Mouse (Mus musculus) lung, embryonic 15.5 days (tissue): ENCODE data around the gene Pald1. TPM values are rescaled to one million over a fixed set of nuclear protein-coding genes. Genes with fewer than 3 reads are reported as not detected.

Experiments used
- ATAC-seq: fragments of 200-750 bp; cut with Nextera tagmentation; 2 replicates; pipeline ENCODE4 v1.8.0; 2017; ENCODE audit warnings: moderate number of reproducible peaks, borderline replicate concordance; ENCODE audit not compliant: low FRiP score, low TSS enrichment; ENCODE audit errors: extremely low read depth
- H3K27ac ChIP-seq: fragments of 300-500 bp; sonication (generic); 2 replicates; pipeline ENCODE4 v1.5.1; 2015; ENCODE audit warnings: moderate library complexity, mild to moderate bottlenecking, inconsistent platforms
- H3K27me3 ChIP-seq: fragments of 300-500 bp; sonication (generic); 2 replicates; pipeline ENCODE4 v1.6.1; 2015; ENCODE audit warnings: inconsistent platforms
- H3K36me3 ChIP-seq: fragments of 300-500 bp; sonication (generic); 2 replicates; pipeline ENCODE4 v1.6.1; 2015; ENCODE audit warnings: inconsistent platforms
- H3K4me1 ChIP-seq: fragments of 300-500 bp; sonication (generic); 2 replicates; pipeline ENCODE4 v1.6.1; 2015; ENCODE audit warnings: inconsistent platforms
- H3K4me2 ChIP-seq: fragments of 300-500 bp; sonication (generic); 2 replicates; pipeline ENCODE4 v1.6.1; 2015; ENCODE audit warnings: inconsistent platforms, mild to moderate bottlenecking, moderate library complexity
- H3K4me3 ChIP-seq: fragments of 300-500 bp; sonication (generic); 2 replicates; pipeline ENCODE4 v1.5.1; 2015; ENCODE audit warnings: mild to moderate bottlenecking, inconsistent platforms
- H3K9ac ChIP-seq: fragments of 300-500 bp; sonication (generic); 2 replicates; pipeline ENCODE4 v1.6.1; 2015; ENCODE audit warnings: inconsistent platforms
- H3K9me3 ChIP-seq: fragments of 300-500 bp; sonication (generic); 2 replicates; pipeline ENCODE4 v1.6.1; 2016; ENCODE audit warnings: inconsistent platforms
- WGBS: fragments of 180-500 bp; shearing (Covaris S2); methylation state at CpG from one replicate; pipeline ENCODE4 v1.1.7; 2015; 5-methylcytosine and 5-hydroxymethylcytosine counted together
- polyA plus RNA-seq: library from polyadenylated mRNA; unstranded; fragments of >200 nt; fragmentation: Nextera tagmentation; extraction: Ambion mirVana; gene quantifications from 2 replicates; pipeline ENCODE4 v1.2.1, GENCODE M21; 2015

Pald1 gene
- polyA plus RNA-seq, 1 experiment from 2014 or later: 48.1 TPM

GRCm38 (mm10) chr10:61400407-61400806 lies 17.1 kb upstream of the Pald1 start:
- Histone ChIP-seq H3K9me3 (no peaks in the 10 kb centered on the region), H3K27me3 (no peaks in the 10 kb centered on the region), H3K36me3 (no peaks in the 10 kb centered on the region), H3K27ac (no peak overlapping the region), H3K9ac (no peak overlapping the region), H3K4me2 (no peak overlapping the region), H3K4me1 (peaks cover 8% of the 10 kb centered on the region), H3K4me3 (no peak overlapping the region)
- WGBS: 89% methylated on average over 5 of the region's 5 CpGs
- ATAC-seq: no peak

- no peak overlapping the region for H3K4me2 ChIP-seq
- peaks cover 14% of the 10 kb centered on the region for H3K4me1 ChIP-seq
- H3K4me3 ChIP-seq: no peak overlapping the region
- 23% methylated on average over 13 of the region's 13 CpGs for WGBS
- peak; percentile 74 for ATAC-seq
- no peak overlapping the region for H3K27ac ChIP-seq
- H3K9me3 ChIP-seq: no peaks in the 10 kb centered on the region
- H3K27me3 ChIP-seq: no peaks in the 10 kb centered on the region
- H3K36me3 ChIP-seq: no peaks in the 10 kb centered on the region
- H3K9ac ChIP-seq: no peak overlapping the region
These were observed 15.9 kb upstream of the Pald1 start for GRCm38 (mm10) chr10:61399156-61399734.

GRCm38 (mm10) chr10:61398125-61398524 lies 14.8 kb upstream of the Pald1 start:
- Histone ChIP-seq H3K27me3 (no peaks in the 10 kb centered on the region), H3K36me3 (no peaks in the 10 kb centered on the region), H3K9ac (no peak overlapping the region), H3K27ac (0 out of 2 replicates have a peak overlapping the region, but pooled peaks have one; percentile 2), H3K4me1 (peaks cover 20% of the 10 kb centered on the region), H3K4me3 (no peak overlapping the region), H3K9me3 (no peaks in the 10 kb centered on the region), H3K4me2 (no peak overlapping the region)
- WGBS: 40% methylated on average over 3 of the region's 3 CpGs
- no peak for ATAC-seq

GRCm38 (mm10) chr10:61394476-61395136 lies 11.3 kb upstream of the Pald1 start:
- WGBS: 20% methylated on average over 9 of the region's 9 CpGs
- Histone ChIP-seq H3K9me3 (no peaks in the 10 kb centered on the region), H3K36me3 (no peaks in the 10 kb centered on the region), H3K27me3 (no peaks in the 10 kb centered on the region), H3K9ac (no peak overlapping the region), H3K27ac (peak overlapping the region; percentile 68), H3K4me3 (no peak overlapping the region), H3K4me2 (peak overlapping the region; percentile 33), H3K4me1 (peaks cover 36% of the 10 kb centered on the region)
- ATAC-seq: peak; percentile 32; the same call in 1 of the 2 replicates

- no peak overlapping the region for H3K4me3 ChIP-seq
- H3K4me1 ChIP-seq: peaks cover 36% of the 10 kb centered on the region
- no peaks in the 10 kb centered on the region for H3K27me3 ChIP-seq
- ATAC-seq: no peak
- no peak overlapping the region for H3K4me2 ChIP-seq
- 19% methylated on average over 4 of the region's 4 CpGs for WGBS
- no peaks in the 10 kb centered on the region for H3K9me3 ChIP-seq
- no peak overlapping the region for H3K9ac ChIP-seq
- no peaks in the 10 kb centered on the region for H3K36me3 ChIP-seq
- peak overlapping the region; percentile 50; the same call in 1 of the 2 replicates for H3K27ac ChIP-seq
These were observed 9.3 kb upstream of the Pald1 start for GRCm38 (mm10) chr10:61392584-61392983.

GRCm38 (mm10) chr10:61390148-61390547 lies 6.8 kb upstream of the Pald1 start:
- Histone ChIP-seq H3K4me3 (no peak overlapping the region), H3K27me3 (no peaks in the 10 kb centered on the region), H3K27ac (peak overlapping the region; percentile 57; the same call in 1 of the 2 replicates), H3K9me3 (no peaks in the 10 kb centered on the region), H3K4me2 (no peak overlapping the region), H3K4me1 (peaks cover 54% of the 10 kb centered on the region), H3K9ac (no peak overlapping the region), H3K36me3 (no peaks in the 10 kb centered on the region)
- WGBS: 31% methylated on average over 2 of the region's 2 CpGs
- no peak for ATAC-seq

- Histone ChIP-seq H3K27ac (no peak overlapping the region), H3K9ac (no peak overlapping the region), H3K4me3 (no peak overlapping the region), H3K27me3 (no peaks in the 10 kb centered on the region), H3K4me1 (peaks cover 56% of the 10 kb centered on the region), H3K9me3 (no peaks in the 10 kb centered on the region), H3K36me3 (no peaks in the 10 kb centered on the region), H3K4me2 (no peak overlapping the region)
- 82% methylated on average over 5 of the region's 5 CpGs for WGBS
- no peak for ATAC-seq
These were observed 5.7 kb upstream of the Pald1 start for GRCm38 (mm10) chr10:61389020-61389419.

GRCm38 (mm10) chr10:61386284-61386683 lies 3.0 kb upstream of the Pald1 start:
- H3K27ac ChIP-seq: peak overlapping the region; percentile 49
- WGBS: 29% methylated on average over 6 of the region's 6 CpGs
- peak; percentile 32 for ATAC-seq

GRCm38 (mm10) chr10:61385174-61385573 lies 1.8 kb upstream of the Pald1 start:
- Histone ChIP-seq H3K27me3 (no peaks in the 10 kb centered on the region), H3K4me1 (peaks cover 74% of the 10 kb centered on the region), H3K27ac (peak overlapping the region; percentile 49), H3K4me2 (no peak overlapping the region), H3K9ac (no peak overlapping the region), H3K9me3 (no peaks in the 10 kb centered on the region), H3K36me3 (no peaks in the 10 kb centered on the region), H3K4me3 (no peak overlapping the region)
- no peak for ATAC-seq
- 40% methylated on average over 6 of the region's 6 CpGs for WGBS

More at GRCm38 (mm10) chr10:61386284-61386683, 3.0 kb upstream of the Pald1 start:
- no peaks in the 10 kb centered on the region for H3K27me3 ChIP-seq
- no peaks in the 10 kb centered on the region for H3K36me3 ChIP-seq
- no peak overlapping the region for H3K4me2 ChIP-seq
- H3K9me3 ChIP-seq: no peaks in the 10 kb centered on the region
- H3K4me1 ChIP-seq: peaks cover 67% of the 10 kb centered on the region
- no peak overlapping the region for H3K4me3 ChIP-seq
- H3K9ac ChIP-seq: no peak overlapping the region

GRCm38 (mm10) chr10:61383715-61384047 lies 351 bp upstream of the Pald1 start:
- H3K36me3 ChIP-seq: no peaks in the 10 kb centered on the region
- peak overlapping the region; percentile 70 for H3K27ac ChIP-seq
- no peaks in the 10 kb centered on the region for H3K27me3 ChIP-seq
- WGBS: 3% methylated on average over 11 of the region's 11 CpGs
- peak; percentile 2; the same call in 1 of the 2 replicates for ATAC-seq
- no peaks in the 10 kb centered on the region for H3K9me3 ChIP-seq
- H3K4me3 ChIP-seq: peak overlapping the region; percentile 65
- peak overlapping the region; percentile 93 for H3K4me2 ChIP-seq
- peaks cover 72% of the 10 kb centered on the region for H3K4me1 ChIP-seq
- peak overlapping the region; percentile 75 for H3K9ac ChIP-seq

GRCm38 (mm10) chr10:61382281-61382731 lies 1.0 kb downstream of the Pald1 start:
- 0% methylated on average over 8 of the region's 8 CpGs for WGBS
- Histone ChIP-seq H3K4me2 (peak overlapping the region; percentile 93), H3K4me1 (peaks cover 76% of the 10 kb centered on the region), H3K4me3 (peak overlapping the region; percentile 65), H3K27ac (peak overlapping the region; percentile 70), H3K27me3 (no peaks in the 10 kb centered on the region), H3K9me3 (no peaks in the 10 kb centered on the region), H3K36me3 (no peaks in the 10 kb centered on the region), H3K9ac (peak overlapping the region; percentile 75)
- no peak for ATAC-seq

- Histone ChIP-seq H3K9ac (peak overlapping the region; percentile 75), H3K4me2 (peak overlapping the region; percentile 93), H3K27me3 (no peaks in the 10 kb centered on the region), H3K27ac (peak overlapping the region; percentile 70), H3K4me3 (peak overlapping the region; percentile 65), H3K9me3 (no peaks in the 10 kb centered on the region), H3K36me3 (no peaks in the 10 kb centered on the region), H3K4me1 (peaks cover 73% of the 10 kb centered on the region)
- ATAC-seq: no peak
- WGBS: 11% methylated on average over 8 of the region's 8 CpGs
These were observed 1.5 kb downstream of the Pald1 start for GRCm38 (mm10) chr10:61381823-61382222.
